Mouse (Mus musculus): Measurements from ENCODE around the gene Kndc1. TPM values are rescaled to one million over a fixed set of nuclear protein-coding genes. Genes with fewer than 3 reads are reported as not detected.

Kndc1 gene
- polyA plus RNA-seq, 1 experiment, result not detected

DNA sequence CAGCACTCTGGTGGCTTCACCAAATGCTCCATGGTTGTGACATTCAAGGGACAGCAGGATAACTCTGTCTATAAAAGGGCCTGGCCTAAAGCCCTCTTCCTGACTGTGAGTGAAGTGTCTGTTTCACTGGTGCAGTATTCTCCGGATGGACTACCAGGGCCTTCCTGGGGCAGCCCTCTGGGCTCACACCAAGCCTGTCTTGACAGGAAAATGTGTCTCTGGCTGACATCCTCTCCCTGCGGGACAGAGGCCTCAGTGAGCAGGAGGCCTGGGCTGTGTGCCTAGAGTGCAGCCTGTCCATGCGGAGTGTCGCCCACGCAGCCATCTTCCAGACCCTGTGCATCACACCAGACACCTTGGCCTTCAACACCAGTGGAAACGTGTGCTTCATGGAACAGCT lies 6.4 kb downstream of the Kndc1 start:
- Histone ChIP-seq H3K4me1 (ENCODE audit: control insufficient read depth, insufficient read depth, low read length) (no peaks in the 10 kb centered on the region), H3K27ac (ENCODE audit: insufficient read depth, low read length) (no peak overlapping the region)
- TF ChIP-seq POLR2A (IDR thresholded peaks at IDR 0.05; ENCODE audit: low read depth, low read length) (no peak), CTCF (IDR thresholded peaks at IDR 0.05; ENCODE audit: borderline replicate concordance, insufficient read depth, low read length) (no peak)

DNA sequence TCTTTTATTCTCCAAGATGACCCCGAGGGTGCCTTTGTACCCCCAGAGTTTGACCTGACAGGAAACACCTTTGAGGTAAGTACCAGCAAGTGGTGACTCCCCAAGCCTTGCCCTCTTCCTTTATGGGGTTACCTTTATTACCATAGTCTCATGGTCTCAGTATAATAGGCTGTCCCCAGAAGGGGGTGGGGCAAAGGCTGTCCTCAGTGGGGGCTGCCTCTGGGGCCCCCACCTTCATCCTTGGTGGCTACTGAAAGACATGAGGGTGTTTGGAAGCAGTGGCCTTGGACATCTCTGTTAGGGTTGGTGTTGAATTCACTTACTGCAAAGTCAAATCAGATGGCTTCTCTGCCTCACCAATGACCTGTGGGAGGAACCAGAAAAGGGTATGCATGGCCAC lies 7.5 kb downstream of the Kndc1 start:
- no peak overlapping the region for H3K4me3 ChIP-seq (ENCODE audit: insufficient read depth, low read length)
- TF ChIP-seq POLR2A (IDR thresholded peaks at IDR 0.05; ENCODE audit: low read depth, low read length) (no peak), CTCF (IDR thresholded peaks at IDR 0.05; ENCODE audit: borderline replicate concordance, insufficient read depth, low read length) (no peak)
- H3K27ac ChIP-seq (ENCODE audit: insufficient read depth, low read length), result no peak overlapping the region
- H3K4me1 ChIP-seq (ENCODE audit: control insufficient read depth, insufficient read depth, low read length), result no peaks in the 10 kb centered on the region

More for the DNA sequence above, 6.4 kb downstream of the Kndc1 start:
- H3K4me3 ChIP-seq (ENCODE audit: insufficient read depth, low read length), result no peak overlapping the region

DNA sequence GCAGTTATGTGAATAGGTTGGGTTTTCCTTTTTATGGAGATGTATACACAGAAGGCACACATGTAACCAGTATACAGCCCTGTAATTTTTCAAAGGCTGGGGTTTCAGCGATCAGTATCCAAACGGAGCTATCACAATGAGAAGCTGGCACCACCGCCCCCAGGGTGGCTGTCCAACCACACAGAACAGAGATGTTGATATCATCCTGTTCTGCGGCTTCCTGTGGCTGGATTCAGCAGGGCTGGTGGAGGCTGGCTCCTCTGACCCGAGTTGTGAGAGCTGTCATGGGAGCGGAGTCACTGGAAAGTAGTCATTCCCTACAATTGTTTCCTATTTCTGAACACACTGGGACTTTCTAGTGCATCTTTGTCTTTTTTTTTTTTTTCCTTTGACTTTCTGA lies 10.8 kb downstream of the Kndc1 start:
- no peaks in the 10 kb centered on the region for H3K4me1 ChIP-seq (ENCODE audit: control insufficient read depth, insufficient read depth, low read length)
- no peak overlapping the region for H3K27ac ChIP-seq (ENCODE audit: insufficient read depth, low read length)
- H3K4me3 ChIP-seq (ENCODE audit: insufficient read depth, low read length), result no peak overlapping the region
- TF ChIP-seq CTCF (IDR thresholded peaks at IDR 0.05; ENCODE audit: borderline replicate concordance, insufficient read depth, low read length) (no peak), POLR2A (IDR thresholded peaks at IDR 0.05; ENCODE audit: low read depth, low read length) (no peak)

DNA sequence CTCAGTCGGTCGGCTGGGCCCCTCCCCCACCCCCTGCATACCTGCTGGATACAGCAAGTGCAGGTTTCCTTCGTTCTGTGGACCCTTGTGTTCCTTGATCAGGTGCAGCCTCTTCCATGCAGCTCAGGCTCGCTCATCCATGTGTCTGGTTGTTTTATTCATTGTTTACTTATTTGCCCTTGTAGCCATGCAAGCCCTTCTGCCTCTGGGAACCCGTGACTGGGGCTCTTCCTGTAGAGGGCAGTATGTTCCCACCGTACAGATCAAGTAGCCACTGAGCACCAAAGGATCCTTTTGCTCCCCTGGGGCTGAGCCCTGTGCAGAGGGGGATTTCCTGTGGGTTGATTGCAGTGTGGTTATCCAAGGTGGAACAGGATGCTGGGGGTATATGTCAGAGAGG lies 11.2 kb downstream of the Kndc1 start:
- TF ChIP-seq POLR2A (IDR thresholded peaks at IDR 0.05; ENCODE audit: low read depth, low read length) (no peak), CTCF (IDR thresholded peaks at IDR 0.05; ENCODE audit: borderline replicate concordance, insufficient read depth, low read length) (no peak)
- H3K4me3 ChIP-seq (ENCODE audit: insufficient read depth, low read length), result no peak overlapping the region
- H3K4me1 ChIP-seq (ENCODE audit: control insufficient read depth, insufficient read depth, low read length), result no peaks in the 10 kb centered on the region
- H3K27ac ChIP-seq (ENCODE audit: insufficient read depth, low read length), result no peak overlapping the region

DNA sequence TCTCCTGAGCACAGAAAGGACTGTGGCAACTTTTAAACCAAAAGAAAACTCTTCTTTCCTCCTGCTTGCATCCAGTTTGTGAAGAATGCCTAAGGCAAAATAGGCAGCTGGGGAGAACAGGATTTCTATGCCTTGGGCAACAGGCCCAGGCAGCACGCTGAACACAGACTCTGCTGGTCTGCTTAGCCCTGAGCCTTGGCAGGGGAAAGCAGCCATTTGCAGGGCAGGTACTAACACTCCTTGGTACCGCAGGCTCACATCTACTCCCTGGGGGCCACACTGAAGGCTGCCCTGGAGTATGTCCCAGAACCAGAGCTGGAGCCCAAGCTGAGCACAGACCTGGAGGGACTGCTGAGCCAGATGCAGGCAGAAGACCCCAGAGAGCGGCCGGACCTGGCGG lies 13.7 kb downstream of the Kndc1 start:
- H3K27ac ChIP-seq (ENCODE audit: insufficient read depth, low read length), result no peak overlapping the region
- H3K4me3 ChIP-seq (ENCODE audit: insufficient read depth, low read length), result no peak overlapping the region
- H3K4me1 ChIP-seq (ENCODE audit: control insufficient read depth, insufficient read depth, low read length), result no peaks in the 10 kb centered on the region
- TF ChIP-seq POLR2A (IDR thresholded peaks at IDR 0.05; ENCODE audit: low read depth, low read length) (no peak), CTCF (IDR thresholded peaks at IDR 0.05; ENCODE audit: borderline replicate concordance, insufficient read depth, low read length) (no peak)

DNA sequence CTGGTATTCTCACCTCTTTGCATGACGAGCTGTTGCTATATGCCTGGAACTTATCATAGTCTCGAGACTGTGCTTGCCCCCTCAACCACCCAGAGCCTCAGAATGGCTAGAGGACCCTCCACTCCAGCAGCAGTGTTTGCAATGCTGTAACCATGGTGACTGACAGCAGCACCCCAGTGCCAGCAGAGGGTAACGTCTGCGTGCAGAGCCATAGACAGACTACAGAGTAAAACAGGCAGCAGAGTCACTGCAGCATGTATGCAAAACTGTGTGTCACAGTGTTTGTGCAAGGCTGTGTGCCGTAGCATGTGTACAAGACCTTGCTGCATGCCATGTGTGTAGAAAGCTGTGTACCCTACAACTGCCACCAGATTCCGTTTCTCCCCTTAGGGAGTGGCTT lies 15.0 kb downstream of the Kndc1 start:
- TF ChIP-seq CTCF (IDR thresholded peaks at IDR 0.05; ENCODE audit: borderline replicate concordance, insufficient read depth, low read length) (no peak), POLR2A (IDR thresholded peaks at IDR 0.05; ENCODE audit: low read depth, low read length) (no peak)
- Histone ChIP-seq H3K4me3 (ENCODE audit: insufficient read depth, low read length) (no peak overlapping the region), H3K4me1 (ENCODE audit: control insufficient read depth, insufficient read depth, low read length) (no peaks in the 10 kb centered on the region), H3K27ac (ENCODE audit: insufficient read depth, low read length) (no peak overlapping the region)

DNA sequence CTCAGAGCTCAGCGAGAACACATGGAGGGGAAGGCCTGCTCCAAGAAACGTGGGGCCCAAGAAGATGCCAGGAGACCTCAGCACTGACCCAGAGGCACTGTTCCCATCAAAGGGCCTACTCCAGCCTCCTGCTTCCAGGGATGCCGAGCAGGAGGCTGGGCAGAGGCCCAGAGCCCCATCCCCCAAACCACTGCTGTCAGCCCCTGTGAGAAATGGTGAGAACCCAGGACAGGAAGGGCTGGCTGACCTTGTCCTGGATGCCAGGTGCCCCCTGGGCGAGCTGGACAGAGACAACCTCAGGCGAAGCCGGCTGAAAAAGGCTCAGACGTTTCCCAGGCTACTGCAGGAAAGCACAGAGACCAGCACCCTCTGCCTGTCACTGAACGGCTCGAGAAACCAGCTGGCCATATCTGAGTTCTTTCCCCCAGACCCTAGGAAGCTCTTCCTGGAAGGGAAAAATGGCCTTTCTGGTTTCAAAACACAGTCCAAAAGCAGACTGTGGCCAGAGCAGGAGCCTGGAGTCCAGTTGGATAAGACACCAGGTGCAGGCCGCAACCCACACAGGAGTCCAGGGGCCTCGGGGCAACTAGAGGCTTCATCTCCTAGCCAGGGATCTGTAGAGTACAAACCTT lies 15.8 kb downstream of the Kndc1 start:
- H3K4me1 ChIP-seq (ENCODE audit: control insufficient read depth, insufficient read depth, low read length), result no peaks in the 10 kb centered on the region
- no peak overlapping the region for H3K4me3 ChIP-seq (ENCODE audit: insufficient read depth, low read length)
- no peak overlapping the region for H3K27ac ChIP-seq (ENCODE audit: insufficient read depth, low read length)
- no peak for TF ChIP-seq POLR2A (IDR thresholded peaks at IDR 0.05; ENCODE audit: low read depth, low read length)
- TF ChIP-seq CTCF (IDR thresholded peaks at IDR 0.05; ENCODE audit: borderline replicate concordance, insufficient read depth, low read length), result no peak

DNA sequence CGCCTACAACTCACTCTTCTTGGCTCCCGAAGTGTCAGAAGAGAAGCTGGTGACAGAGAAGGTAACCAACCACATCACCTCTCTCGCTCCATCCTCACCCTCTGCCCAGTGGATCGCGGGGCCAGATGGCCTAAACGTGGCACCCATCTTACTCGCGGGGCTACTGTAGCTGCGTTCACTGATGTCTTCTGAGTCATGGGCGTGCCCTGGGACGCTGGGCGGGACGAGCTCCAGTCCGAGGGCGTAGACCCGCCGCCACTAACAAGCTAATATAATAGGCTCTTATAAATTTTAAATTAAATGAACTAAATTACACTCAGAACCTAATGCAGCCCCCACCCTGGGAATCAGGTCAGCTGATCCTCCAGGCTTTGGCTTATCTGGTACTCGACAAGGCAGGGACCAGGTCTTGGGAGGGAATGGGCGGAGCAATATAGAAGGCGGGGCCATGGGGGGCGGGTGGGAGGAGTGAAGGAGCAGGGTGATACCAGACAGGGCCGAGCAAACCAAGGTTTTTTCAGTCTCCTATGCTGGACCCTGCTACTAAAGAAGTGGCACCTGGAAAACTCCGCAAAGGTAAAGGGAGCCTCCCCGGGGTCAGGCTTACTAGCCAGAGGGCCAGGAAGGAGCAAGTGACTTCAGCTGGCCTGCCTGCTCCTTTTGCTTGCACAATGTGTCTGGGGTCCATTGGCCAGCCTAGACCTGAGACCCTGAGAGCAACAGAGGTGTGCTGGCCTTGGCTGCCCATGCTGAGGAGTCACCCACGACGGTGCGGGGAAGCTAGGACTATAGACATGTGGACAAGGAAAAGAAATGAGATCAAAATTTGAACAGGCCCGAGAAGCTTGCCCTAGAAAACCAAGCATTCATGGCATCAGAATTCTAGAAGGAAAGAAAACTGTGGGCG lies 19.9 kb downstream of the Kndc1 start:
- TF ChIP-seq CTCF (IDR thresholded peaks at IDR 0.05; ENCODE audit: borderline replicate concordance, insufficient read depth, low read length) (no peak), POLR2A (IDR thresholded peaks at IDR 0.05; ENCODE audit: low read depth, low read length) (no peak)
- Histone ChIP-seq H3K4me1 (ENCODE audit: control insufficient read depth, insufficient read depth, low read length) (no peaks in the 10 kb centered on the region), H3K4me3 (ENCODE audit: insufficient read depth, low read length) (0 out of 2 replicates have a peak overlapping the region, but pooled peaks have one; percentile 23), H3K27ac (ENCODE audit: insufficient read depth, low read length) (no peak overlapping the region)

DNA sequence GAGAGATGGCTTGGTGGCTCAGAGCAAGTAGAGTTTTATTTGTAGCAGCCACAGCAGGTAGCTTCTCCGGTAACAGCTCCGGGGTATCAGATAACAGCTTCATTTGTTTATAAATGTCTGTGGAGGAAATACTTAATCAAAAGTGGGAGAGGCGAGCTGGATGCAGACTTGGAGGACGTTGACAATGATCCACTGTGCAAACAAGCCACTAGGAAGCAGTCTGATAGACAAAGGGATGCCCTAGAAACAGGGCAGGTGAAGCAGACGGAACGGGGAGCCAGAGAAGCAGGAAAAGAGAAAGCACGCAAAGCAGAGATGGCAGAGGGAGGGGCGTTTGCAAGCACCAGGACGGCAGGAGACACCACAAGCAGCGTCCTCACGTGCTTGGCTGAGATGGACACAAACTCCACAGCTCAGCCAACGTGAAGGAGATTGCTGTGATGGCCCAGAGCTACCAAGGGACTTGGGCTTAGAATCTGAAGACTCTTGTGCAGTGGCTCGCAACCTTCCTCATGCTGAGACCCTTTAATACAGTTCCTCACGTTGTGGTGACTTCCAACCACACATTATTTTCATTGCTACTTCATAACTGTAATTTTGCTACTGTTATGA lies 21.3 kb downstream of the Kndc1 start:
- H3K4me3 ChIP-seq (ENCODE audit: insufficient read depth, low read length), result no peak overlapping the region
- no peak overlapping the region for H3K27ac ChIP-seq (ENCODE audit: insufficient read depth, low read length)
- TF ChIP-seq CTCF (IDR thresholded peaks at IDR 0.05; ENCODE audit: borderline replicate concordance, insufficient read depth, low read length), result no peak
- TF ChIP-seq POLR2A (IDR thresholded peaks at IDR 0.05; ENCODE audit: low read depth, low read length), result no peak
- H3K4me1 ChIP-seq (ENCODE audit: control insufficient read depth, insufficient read depth, low read length), result no peaks in the 10 kb centered on the region

DNA sequence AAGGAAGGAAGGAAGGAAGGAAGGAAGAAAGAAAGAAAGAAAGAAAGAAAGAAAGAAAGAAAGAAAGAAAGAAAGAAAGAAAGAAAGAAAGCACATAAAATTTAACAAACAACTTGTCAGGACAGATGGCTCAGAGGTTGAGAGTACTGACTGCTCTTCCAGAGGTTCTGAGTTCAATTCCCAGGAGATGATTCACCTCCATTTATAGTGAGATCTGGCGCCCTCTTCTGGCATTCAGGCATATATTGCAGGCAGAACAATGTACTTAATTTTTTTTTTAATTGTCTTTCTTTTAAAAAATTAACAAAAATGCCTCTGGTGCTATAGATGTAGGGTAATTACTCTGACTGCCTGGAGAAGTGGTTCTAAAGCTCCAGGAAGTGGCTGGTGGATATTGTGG lies 21.8 kb downstream of the Kndc1 start:
- H3K4me3 ChIP-seq (ENCODE audit: insufficient read depth, low read length), result no peak overlapping the region
- TF ChIP-seq CTCF (IDR thresholded peaks at IDR 0.05; ENCODE audit: borderline replicate concordance, insufficient read depth, low read length) (no peak), POLR2A (IDR thresholded peaks at IDR 0.05; ENCODE audit: low read depth, low read length) (no peak)
- H3K4me1 ChIP-seq (ENCODE audit: control insufficient read depth, insufficient read depth, low read length), result no peaks in the 10 kb centered on the region
- no peak overlapping the region for H3K27ac ChIP-seq (ENCODE audit: insufficient read depth, low read length)
